Mouse (Mus musculus) heart, adult 8-10 months (tissue): Measurements from ENCODE around the gene Sept6. TPM values are rescaled to one million over a fixed set of nuclear protein-coding genes. Genes with fewer than 3 reads are reported as not detected.
A peak's percentile ranks its signal among the peaks of the same experiment; 100 is the strongest.

Source experiments
- DNase-seq: peaks from one replicate; pipeline ENCODE4 v3.0.0; 2022; ENCODE audit warnings: low spot score
- total RNA-seq, 4 experiments: library from RNA; stranded (reverse); gene quantifications; 2 replicates each; pipeline ENCODE4 v1.2.4; 2022

Gene Sept6
- 1 to 10 TPM; 2.4 to 6.1 (median 3.7) TPM for total RNA-seq

GRCm38 (mm10) chrX:36991694-36992093, at the start of gene Sept6:
TSS of gene Sept6 (minus strand) at chrX:36991794.
- DNase-seq: no peak

- peak; percentile 5 for DNase-seq
Observed at GRCm38 (mm10) chrX:37028378-37028777, 36.8 kb upstream of the Sept6 start.

- DNase-seq: no peak
Observed at GRCm38 (mm10) chrX:37023652-37024309, 32.2 kb upstream of the Sept6 start.

DNA sequence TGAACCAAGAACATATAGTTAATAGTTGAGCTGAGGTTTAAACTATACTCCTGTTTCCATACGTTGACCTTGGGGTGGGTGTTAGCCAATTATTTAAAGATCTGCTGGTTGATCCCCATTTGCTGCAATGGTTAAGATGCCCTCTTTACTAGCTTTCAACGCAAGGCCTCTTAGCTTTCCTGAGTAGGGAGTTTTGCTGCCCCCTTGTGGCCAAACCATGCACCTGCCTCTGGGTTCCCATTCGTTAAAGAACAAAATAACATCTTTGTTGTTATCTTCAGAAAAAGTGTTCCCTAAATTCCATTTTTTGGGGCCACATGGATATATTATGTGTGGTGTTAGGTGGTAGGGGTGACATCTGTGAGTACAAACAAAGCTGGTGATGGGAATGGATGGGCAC, 31.1 kb upstream of the Sept6 start:
- DNase-seq: peak; percentile 29

GRCm38 (mm10) chrX:37019045-37019444, 27.5 kb upstream of the Sept6 start:
- no peak for DNase-seq

DNA sequence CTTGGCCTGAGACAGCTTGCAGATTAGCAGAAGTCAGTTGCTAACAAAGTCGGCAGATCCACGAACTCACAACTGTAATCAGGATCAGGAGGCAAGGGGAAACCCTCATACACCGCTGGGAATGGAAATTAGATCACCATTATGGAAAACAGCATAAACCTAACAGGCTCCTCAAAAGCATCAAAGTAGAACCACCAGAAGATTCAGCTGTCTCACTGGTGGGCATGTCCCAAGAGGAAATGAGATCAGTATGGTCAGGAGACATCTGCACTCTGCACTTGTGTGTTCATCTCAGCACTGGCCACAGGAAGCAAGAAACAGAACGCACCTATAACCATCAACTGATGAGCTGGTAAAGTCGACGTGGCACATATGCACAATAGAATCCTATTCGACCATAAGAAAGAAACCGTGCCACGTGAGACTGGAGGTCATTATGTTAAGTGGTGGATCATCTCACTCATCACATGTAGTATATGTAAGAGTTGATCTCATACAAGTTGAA, 26.6 kb upstream of the Sept6 start:
- DNase-seq: no peak

DNA sequence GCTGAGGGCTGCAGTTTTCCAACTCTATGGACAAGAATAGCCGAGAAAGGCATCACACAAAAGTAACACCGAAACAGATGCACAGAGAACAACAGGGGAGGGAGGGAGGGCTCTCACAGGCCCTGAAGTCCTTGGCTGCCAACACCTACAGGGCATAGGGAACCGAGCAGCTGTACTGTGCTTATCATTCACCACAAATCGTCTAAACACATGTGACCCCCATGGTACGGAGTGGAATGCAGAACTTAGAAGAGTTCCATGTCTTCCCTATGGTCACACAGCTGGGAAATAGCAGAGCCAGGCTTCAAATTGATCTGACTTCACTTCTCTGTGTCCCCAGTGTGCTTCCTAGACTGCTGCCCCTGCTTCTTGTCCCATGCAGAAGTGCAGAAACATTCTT, 22.3 kb upstream of the Sept6 start:
- DNase-seq: no peak

GRCm38 (mm10) chrX:36991039-36991438, 555 bp downstream of the Sept6 start:
- DNase-seq: no peak

DNA sequence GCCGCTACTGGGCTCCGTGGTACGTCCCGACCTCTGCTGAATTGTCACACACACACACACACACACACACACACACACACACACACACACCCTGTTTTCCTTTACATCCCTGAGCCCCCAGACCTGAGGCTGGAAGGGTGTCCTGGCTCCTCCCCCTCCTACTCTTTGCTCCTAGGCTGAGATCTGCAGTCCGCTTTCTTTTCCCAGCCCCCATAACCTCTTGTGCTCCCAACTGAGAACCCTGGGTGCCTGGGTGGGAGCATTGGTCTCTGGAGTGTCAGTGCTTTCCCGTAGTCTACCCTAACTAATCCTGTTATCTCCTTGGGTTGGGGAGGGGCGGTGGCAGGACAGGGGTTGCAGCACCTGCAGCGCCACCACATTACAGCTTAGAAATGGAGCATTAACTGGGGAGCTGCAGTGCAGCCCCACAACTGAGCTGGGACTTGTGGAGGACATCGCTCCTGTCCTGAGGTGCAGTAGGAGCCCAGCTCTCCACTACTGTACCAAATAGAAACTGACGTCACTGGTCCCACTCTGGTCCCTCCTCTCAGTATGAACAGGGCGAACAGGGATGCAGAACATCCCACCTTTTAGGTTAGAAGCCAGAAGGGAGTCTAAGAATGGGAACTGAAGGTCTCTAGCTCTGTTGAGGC, 1.7 kb downstream of the Sept6 start:
- DNase-seq: no peak

DNA sequence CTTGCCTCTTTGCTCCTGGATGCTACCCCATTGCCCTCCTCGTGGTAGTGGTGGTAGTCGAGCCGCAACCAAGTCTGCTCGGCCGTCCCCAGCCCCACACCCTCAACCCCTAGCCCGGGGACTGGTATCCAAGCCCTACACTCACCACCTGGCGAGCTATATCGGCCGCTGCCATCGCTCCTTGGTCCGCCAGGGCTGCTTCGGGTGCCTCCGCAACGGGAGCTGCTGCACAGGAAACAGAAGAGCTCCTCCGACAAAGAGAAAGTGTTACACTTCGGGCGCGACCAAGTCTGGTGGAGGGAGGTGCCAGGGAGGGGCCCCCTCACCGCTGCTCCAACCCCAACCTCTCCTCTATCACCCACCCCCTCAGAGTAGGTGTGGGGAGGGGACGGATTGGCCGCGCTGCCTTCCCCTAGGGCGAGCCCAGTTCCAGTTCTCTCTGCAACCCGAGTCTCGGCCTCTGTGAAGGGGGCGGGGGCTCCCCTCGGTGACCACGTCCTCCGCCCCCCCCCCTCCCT, 2.3 kb downstream of the Sept6 start:
- peak; percentile 44 for DNase-seq

DNA sequence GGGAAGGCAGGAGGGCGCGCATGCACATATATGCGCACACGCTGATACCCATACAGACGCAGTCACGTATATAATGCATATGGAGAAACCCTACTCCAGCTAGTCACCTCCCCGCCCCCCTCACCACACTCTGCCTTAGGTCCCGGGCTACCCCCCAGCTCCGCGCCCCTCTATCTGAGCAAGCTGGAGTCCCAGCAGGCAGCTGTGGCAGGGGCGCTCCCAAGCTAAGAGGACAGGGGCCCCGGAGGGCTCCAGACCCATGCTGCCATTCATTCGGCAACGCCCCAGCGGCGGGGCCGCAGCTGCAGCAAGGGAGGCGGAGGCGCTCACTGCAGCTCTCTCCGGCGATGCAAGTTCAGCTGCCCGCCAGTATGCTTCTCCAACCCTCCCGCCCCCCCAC, 2.8 kb downstream of the Sept6 start:
- no peak for DNase-seq

GRCm38 (mm10) chrX:36987851-36988250, 3.7 kb downstream of the Sept6 start:
- DNase-seq: no peak

- DNase-seq: no peak
Observed at GRCm38 (mm10) chrX:36985041-36985440, 6.6 kb downstream of the Sept6 start.

- no peak for DNase-seq
Observed at GRCm38 (mm10) chrX:36983654-36984311, 7.8 kb downstream of the Sept6 start.

DNA sequence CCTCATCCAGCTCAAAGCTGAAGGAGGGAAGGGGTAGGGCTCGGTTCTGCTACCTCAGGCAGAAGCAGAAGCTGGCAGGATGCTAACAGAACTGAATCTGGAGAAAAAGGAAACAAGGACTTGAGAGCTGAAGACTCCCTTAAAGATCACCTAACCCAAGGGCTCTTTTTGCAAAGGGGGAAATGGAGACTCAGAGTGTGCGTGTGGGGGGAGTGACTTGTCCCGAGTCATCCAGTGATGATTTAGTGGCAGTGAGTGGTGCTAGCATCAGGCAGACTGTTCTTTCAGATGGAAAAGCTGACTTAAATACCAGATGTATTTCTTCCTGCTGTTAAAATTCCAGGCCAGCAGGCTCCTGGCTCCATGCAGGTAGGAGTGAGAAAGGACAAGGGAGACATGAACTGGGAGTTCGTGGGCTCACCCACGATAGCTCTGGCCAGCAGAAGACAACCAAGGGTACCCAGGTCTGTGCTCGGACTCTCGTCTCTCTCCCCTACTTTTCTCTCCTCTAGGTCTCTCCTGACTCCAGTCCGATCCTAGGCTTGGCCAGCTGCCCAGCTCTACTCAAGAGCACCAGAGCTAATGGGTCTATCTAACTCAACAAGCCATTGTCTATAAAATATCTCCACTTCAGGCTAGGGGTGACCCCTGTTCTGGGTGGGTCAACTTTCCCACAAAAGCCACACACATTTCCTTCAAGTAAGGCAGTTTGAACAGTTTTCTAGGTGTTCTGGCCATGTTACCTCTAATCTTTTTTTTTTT, 8.5 kb downstream of the Sept6 start:
- no peak for DNase-seq

DNA sequence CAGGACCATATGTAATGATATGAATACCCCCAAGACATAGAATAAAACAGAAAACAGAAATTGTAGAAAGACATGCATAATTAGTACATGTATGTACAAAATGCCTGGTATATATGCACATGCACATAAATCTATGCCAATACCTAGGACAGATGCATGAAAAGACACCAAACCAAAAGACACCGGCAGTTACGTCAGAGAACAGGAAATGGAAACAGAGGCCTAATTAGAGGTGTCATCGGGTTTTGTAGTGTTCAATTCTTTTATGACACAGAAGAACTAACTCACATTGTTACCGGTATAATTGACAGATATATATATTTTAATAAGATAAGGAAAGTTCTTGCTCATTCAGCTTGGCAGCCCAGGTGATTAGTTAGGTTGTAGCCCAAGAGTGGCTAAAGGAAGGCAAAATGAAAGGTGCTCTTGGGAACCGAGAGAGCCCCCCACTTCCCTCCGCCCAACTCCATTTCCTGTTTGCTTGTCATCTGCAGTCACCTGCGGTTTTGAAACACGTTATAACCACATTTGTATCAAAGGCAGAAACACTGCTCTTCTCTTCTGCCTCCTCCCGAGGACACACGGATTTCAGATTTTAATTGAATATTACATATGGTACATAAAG, 10.9 kb downstream of the Sept6 start:
- DNase-seq: no peak

GRCm38 (mm10) chrX:36977863-36978262, 13.7 kb downstream of the Sept6 start:
- no peak for DNase-seq

- no peak for DNase-seq
Observed at GRCm38 (mm10) chrX:36976980-36977379, 14.6 kb downstream of the Sept6 start.

DNA sequence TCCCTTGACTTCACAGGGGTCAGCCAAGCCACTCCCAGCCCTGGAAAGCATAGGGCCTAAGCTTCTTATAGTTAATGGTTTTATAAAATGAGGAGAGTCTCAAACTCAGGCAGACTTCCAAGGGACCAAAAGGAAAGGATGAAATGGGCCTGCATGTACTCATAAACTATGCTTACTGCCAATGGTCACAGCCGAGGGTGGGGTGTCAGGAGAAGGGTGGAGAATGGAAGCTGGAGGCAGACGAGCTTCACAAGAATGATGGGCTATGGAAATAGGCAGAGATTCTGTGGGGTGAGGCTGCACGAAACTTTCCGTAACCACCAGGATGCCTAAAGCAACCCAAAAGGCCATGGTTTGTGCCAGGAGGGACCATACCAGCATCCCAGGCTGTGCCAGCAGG, 15.3 kb downstream of the Sept6 start:
- DNase-seq: no peak

- no peak for DNase-seq
Observed at GRCm38 (mm10) chrX:36974905-36975304, 16.7 kb downstream of the Sept6 start.

DNA sequence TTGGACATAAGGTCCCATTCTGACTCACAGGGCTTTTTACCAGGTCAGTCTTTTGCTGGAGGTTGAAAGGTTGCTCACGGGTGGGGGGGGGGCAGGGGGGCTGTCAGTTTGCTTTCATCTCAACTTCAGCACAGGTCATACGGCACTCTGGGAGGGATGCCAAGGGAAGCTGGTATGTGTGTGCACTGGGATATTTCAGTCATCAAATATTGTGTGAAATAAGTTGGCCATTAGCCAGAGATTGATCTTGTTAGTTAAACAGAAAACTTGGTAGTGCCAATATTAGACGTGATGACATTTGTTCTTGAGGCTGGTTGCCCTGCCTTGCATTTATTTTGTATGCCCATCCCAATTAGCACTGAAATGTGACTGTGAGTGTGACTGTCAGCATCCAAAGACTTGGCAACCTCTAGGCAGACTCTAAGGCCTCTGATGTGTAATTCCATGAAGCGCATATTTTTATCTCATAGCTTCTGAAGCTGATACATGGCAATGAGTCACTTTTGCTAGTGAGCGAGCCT, 18.6 kb downstream of the Sept6 start:
- no peak for DNase-seq
